Mouse (Mus musculus) kidney, embryonic 16.5 days (tissue): ENCODE measurements around the gene Bcl11a. TPM values are rescaled to one million over a fixed set of nuclear protein-coding genes. Genes with fewer than 3 reads are reported as not detected.

Experiments
- ATAC-seq: fragments of 200-750 bp; cut with Nextera tagmentation; 2 replicates; pipeline ENCODE4 v1.8.0; 2017; ENCODE audit warnings: moderate TSS enrichment; ENCODE audit not compliant: low FRiP score, low TSS enrichment
- H3K27ac ChIP-seq: fragments of 300-500 bp; sonication (generic); 2 replicates; pipeline ENCODE4 v1.5.1; 2014; ENCODE audit warnings: low read length
- H3K27me3 ChIP-seq: fragments of 300-500 bp; sonication (generic); 2 replicates; pipeline ENCODE4 v1.6.1; 2014; ENCODE audit warnings: low read length, control low read depth, mixed read lengths; ENCODE audit not compliant: insufficient read depth
- H3K36me3 ChIP-seq: fragments of 300-500 bp; sonication (generic); 2 replicates; pipeline ENCODE4 v1.6.1; 2014; ENCODE audit warnings: low read length, control low read depth, mixed read lengths; ENCODE audit not compliant: insufficient read depth
- H3K4me1 ChIP-seq: fragments of 300-500 bp; sonication (generic); 2 replicates; pipeline ENCODE4 v1.6.1; 2014; ENCODE audit warnings: low read length, control low read depth, mixed read lengths; ENCODE audit not compliant: insufficient read depth
- H3K4me2 ChIP-seq: fragments of 300-500 bp; sonication (generic); replicated peaks from 2 replicates; pipeline ENCODE4 v1.6.1; 2014; ENCODE audit warnings: low read depth, low read length
- H3K4me3 ChIP-seq: fragments of 300-500 bp; sonication (generic); 2 replicates; pipeline ENCODE4 v1.5.1; 2014; ENCODE audit warnings: mild to moderate bottlenecking, low read length
- H3K9ac ChIP-seq: fragments of 300-500 bp; sonication (generic); replicated peaks from 2 replicates; pipeline ENCODE4 v1.6.1; 2014; ENCODE audit warnings: low read length
- H3K9me3 ChIP-seq: fragments of 300-500 bp; sonication (generic); 2 replicates; pipeline ENCODE4 v1.6.1; 2016; ENCODE audit warnings: low read length, control low read depth
- WGBS: fragments of 180-500 bp; shearing (Covaris S2); extraction: QIAGEN DNeasy Blood & Tissue Kit; methylation state at CpG from one replicate; pipeline ENCODE4 v1.1.7; 2014; 5-methylcytosine and 5-hydroxymethylcytosine counted together
- polyA plus RNA-seq: library from polyadenylated mRNA; unstranded; fragments of >200 nt; fragmentation: Nextera tagmentation; extraction: Ambion mirVana; gene quantifications from 2 replicates; pipeline ENCODE4 v1.2.1, GENCODE M21; 2015

The Bcl11a gene
- polyA plus RNA-seq, 1 experiment from 2014 or later, result 2.8 TPM

DNA sequence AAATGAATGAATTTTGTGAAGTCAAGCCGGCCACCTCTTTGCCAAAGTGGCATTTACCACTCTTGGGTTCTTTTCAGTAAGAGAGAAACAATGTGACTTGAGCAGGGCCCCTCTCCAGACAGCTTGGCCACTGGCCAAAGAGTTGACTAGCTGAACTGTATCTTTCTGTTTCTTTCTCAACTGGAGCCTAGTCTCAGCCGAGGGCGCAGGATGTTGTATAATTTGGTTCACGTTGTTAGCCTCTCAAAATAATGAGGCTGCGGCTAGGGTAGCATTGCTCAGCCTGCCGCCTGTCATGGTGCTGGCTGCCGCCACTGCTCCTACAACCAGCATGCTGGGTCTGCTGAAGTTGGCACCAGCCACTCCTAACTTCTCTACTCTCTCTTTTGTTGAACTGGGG lies 84.2 kb downstream of the Bcl11a start:
- peaks cover 3% of the 10 kb centered on the region; the same call in 1 of the 2 replicates for H3K4me1 ChIP-seq
- no peak overlapping the region for H3K27ac ChIP-seq
- H3K9me3 ChIP-seq, result no peaks in the 10 kb centered on the region
- no peak overlapping the region for H3K9ac ChIP-seq
- no peak overlapping the region for H3K4me2 ChIP-seq
- ATAC-seq, result no peak
- H3K4me3 ChIP-seq, result no peak overlapping the region
- no peaks in the 10 kb centered on the region for H3K27me3 ChIP-seq
- no peaks in the 10 kb centered on the region for H3K36me3 ChIP-seq
- WGBS, result 55% methylated on average over 7 of the region's 7 CpGs

DNA sequence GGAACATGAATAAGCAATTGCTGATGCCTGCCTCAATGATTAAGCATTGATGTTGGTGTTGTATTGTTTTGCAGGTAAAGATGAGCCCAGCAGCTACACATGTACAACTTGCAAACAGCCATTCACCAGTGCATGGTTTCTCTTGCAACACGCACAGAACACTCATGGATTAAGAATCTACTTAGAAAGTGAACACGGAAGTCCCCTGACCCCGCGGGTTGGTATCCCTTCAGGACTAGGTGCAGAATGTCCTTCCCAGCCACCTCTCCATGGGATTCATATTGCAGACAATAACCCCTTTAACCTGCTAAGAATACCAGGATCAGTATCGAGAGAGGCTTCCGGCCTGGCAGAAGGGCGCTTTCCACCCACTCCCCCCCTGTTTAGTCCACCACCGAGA lies 85.2 kb downstream of the Bcl11a start:
- H3K4me1 ChIP-seq, result peaks cover 3% of the 10 kb centered on the region; the same call in 1 of the 2 replicates
- H3K4me3 ChIP-seq, result no peak overlapping the region
- H3K36me3 ChIP-seq, result no peaks in the 10 kb centered on the region
- H3K27ac ChIP-seq, result no peak overlapping the region
- H3K27me3 ChIP-seq, result no peaks in the 10 kb centered on the region
- no peak for ATAC-seq
- H3K4me2 ChIP-seq, result no peak overlapping the region
- WGBS, result 97% methylated on average over 8 of the region's 8 CpGs
- no peak overlapping the region for H3K9ac ChIP-seq
- no peaks in the 10 kb centered on the region for H3K9me3 ChIP-seq

DNA sequence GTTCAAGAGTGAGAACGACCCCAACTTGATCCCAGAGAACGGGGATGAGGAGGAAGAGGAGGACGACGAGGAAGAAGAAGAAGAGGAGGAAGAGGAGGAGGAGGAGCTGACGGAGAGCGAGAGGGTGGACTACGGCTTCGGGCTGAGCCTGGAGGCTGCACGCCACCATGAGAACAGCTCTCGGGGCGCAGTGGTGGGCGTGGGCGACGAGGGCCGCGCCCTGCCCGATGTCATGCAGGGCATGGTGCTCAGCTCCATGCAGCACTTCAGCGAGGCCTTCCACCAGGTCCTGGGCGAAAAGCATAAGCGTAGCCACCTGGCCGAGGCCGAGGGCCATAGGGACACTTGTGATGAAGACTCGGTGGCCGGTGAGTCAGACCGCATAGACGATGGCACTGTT lies 86.2 kb downstream of the Bcl11a start:
- H3K27me3 ChIP-seq, result no peaks in the 10 kb centered on the region
- H3K9ac ChIP-seq, result no peak overlapping the region
- no peak overlapping the region for H3K4me2 ChIP-seq
- no peak for ATAC-seq
- peaks cover 3% of the 10 kb centered on the region; the same call in 1 of the 2 replicates for H3K4me1 ChIP-seq
- H3K4me3 ChIP-seq, result no peak overlapping the region
- WGBS, result 92% methylated on average over 26 of the region's 26 CpGs
- H3K36me3 ChIP-seq, result no peaks in the 10 kb centered on the region
- H3K27ac ChIP-seq, result no peak overlapping the region
- no peaks in the 10 kb centered on the region for H3K9me3 ChIP-seq

DNA sequence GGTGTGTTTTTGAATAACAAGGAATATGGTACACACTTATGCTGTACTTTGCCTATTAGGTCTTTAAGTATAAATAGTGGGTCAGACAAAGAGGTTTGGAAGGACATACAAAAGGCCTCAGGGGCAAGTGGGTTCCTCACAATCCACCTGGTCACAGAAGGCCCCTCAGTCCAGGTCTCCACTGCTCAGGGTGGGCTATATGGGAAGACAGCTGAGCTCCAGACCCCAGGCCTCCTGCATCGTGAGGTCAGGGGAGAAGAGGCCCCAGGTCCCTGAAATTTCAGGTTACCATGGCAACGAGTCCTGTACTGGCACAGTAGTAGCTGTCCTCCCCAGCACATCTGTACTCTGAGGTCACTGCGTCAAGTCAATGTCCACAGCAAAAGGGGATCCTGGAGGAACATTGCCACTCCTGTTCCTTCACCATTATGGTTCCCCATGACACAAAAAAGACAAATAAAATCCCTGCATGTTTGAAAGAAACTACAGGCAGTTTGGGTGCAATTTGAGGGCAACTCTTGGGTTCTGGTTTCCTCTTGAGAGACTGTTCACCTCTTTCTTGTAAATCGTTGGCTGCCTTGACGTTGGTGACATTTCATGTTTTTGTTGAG lies 93.9 kb downstream of the Bcl11a start:
- ATAC-seq, result no peak

DNA sequence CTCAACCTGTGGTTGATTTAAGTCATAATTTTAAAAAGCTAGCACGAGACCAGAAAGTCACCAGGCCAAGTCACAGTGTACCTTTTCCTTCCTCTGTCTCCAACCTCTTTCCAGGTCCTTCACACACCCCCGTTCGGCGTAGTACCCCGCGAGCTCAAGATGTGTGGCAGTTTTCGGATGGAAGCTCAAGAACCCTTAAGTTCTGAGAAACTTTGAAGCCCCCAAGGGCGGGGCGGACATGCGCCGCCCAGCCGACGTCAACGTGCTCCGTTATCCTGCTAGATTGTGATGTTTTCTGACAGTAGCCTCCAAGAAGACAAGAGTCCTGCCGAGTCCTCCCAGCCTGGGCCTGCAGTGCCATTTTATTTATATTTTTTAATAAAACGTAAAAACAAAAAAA lies 94.7 kb downstream of the Bcl11a start:
- no peak overlapping the region for H3K4me3 ChIP-seq
- WGBS, result 93% methylated on average over 17 of the region's 17 CpGs
- no peaks in the 10 kb centered on the region for H3K36me3 ChIP-seq
- no peaks in the 10 kb centered on the region for H3K9me3 ChIP-seq
- H3K4me2 ChIP-seq, result no peak overlapping the region
- H3K4me1 ChIP-seq, result no peaks in the 10 kb centered on the region
- H3K27ac ChIP-seq, result no peak overlapping the region
- no peak overlapping the region for H3K9ac ChIP-seq
- no peak for ATAC-seq
- no peaks in the 10 kb centered on the region for H3K27me3 ChIP-seq

More for the DNA sequence above, 93.9 kb downstream of the Bcl11a start:
- Histone ChIP-seq H3K27me3 (no peaks in the 10 kb centered on the region), H3K4me2 (no peak overlapping the region), H3K9ac (no peak overlapping the region), H3K4me1 (no peaks in the 10 kb centered on the region), H3K36me3 (no peaks in the 10 kb centered on the region), H3K27ac (no peak overlapping the region), H3K9me3 (no peaks in the 10 kb centered on the region), H3K4me3 (no peak overlapping the region)
- WGBS, result 64% methylated on average over 5 of the region's 5 CpGs

DNA sequence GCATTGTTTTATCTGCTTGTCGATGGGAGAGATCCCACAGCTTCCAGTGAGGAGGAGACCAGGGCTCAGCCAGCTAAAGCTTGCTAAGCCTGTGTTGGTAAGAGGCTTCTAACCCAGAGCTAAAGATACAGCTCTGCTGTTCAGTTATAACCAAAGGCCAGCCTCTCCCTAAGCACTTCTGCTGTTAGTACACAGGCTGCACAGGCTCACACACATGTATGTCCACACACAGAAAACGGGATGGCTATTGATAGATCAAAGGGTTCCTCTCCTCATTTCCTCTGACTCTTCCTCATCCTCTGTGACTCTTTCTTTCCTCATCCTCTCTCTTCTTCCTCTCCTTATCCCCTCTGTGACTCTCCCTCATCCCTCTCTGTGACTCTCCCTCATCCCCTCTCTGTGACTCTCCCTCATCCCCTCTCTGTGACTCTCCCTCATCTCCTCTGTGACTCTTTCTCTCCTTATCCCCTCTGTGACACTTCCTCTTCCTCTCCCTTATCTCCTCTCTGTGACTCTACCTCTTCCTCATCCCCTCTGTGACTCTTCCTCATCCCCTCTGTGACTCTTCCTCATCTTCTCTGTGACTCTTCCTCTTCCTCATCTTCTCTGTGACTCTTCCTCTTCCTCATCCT lies 96.4 kb downstream of the Bcl11a start:
- Histone ChIP-seq H3K27ac (no peak overlapping the region), H3K9ac (no peak overlapping the region), H3K4me2 (no peak overlapping the region), H3K27me3 (no peaks in the 10 kb centered on the region), H3K36me3 (no peaks in the 10 kb centered on the region), H3K4me3 (no peak overlapping the region), H3K9me3 (no peaks in the 10 kb centered on the region), H3K4me1 (no peaks in the 10 kb centered on the region)
- no peak for ATAC-seq
- WGBS, result 76% methylated on average over 2 of the region's 2 CpGs

DNA sequence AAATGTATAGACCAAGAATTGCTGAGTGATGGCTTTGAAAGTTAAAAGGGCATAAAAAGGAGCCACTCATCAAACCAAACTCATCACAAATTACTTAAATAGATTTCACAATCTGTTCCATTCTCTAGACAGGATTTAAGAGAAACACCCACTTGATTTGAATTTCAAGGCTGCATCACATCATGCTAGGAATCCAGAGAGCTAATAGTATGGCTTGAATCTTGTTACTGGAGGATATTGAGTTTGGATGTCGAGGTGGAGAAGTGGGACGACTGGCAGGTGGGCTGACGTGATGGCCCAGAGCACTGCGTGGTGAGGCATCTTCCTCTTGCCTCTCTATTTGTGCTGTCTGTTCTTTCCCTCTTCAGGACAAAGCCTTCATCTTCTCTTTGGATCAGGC lies 99.6 kb downstream of the Bcl11a start:
- Histone ChIP-seq H3K27ac (no peak overlapping the region), H3K4me3 (no peak overlapping the region), H3K4me1 (no peaks in the 10 kb centered on the region), H3K27me3 (no peaks in the 10 kb centered on the region), H3K9ac (no peak overlapping the region), H3K9me3 (no peaks in the 10 kb centered on the region), H3K4me2 (no peak overlapping the region), H3K36me3 (no peaks in the 10 kb centered on the region)
- 96% methylated on average over 4 of the region's 4 CpGs for WGBS
- no peak for ATAC-seq

DNA sequence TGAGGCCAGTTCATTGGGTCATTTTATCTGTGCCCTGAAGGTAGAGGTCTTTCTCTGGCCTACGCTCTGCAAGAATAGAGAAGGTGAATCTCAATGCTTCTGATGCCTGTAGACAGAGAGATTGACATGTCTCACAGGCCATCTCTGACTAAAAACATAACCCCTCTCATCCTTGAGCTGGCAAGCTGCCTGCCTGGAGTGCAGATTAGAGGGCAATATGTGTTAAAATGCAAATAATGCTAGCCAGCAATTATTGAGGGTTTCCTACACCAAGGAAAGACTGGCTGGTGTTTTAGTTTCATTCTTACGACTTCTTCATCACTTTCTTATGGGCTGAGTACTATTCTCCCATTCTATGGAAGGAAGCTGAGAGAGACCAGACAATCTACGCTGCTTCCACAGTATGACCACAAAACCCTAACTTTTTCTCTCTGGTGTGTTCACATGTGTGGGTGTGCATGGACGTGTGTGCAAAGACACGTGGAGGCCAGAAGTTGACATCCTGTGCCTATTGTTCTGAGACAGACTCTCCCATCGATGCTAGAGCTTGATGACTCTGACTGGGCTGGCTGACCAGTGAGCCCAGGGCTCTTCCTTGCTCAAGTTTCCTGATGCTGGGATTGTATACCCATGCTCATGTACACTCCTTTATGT lies 101.1 kb downstream of the Bcl11a start:
- Histone ChIP-seq H3K9me3 (no peaks in the 10 kb centered on the region), H3K4me1 (no peaks in the 10 kb centered on the region), H3K27ac (no peak overlapping the region), H3K9ac (no peak overlapping the region), H3K27me3 (0 out of 2 replicates have a peak, but pooled peaks cover 3% of the 10 kb centered on the region), H3K36me3 (no peaks in the 10 kb centered on the region), H3K4me2 (no peak overlapping the region), H3K4me3 (no peak overlapping the region)
- 85% methylated on average over 6 of the region's 6 CpGs for WGBS
- no peak for ATAC-seq

DNA sequence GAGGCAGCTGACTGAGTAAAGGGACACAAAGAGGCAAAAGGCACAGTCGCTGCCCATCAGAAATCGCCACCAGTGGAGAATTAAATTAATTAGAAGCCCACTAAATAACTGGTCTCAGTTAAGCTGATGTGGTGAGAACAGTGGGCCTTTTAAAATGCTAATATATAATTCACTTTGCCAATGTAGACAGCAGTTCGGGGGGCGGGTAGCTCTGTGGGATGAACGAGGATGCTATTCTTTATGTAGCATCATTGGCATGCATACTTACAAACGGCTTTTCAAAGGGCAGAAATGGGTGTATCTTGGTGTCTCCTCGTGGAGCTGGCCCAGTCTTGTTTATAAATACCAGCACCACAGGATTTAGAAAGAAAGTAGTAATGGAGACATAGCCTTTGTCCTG lies 102.2 kb downstream of the Bcl11a start:
- WGBS, result 76% methylated on average over 7 of the region's 7 CpGs
- no peak for ATAC-seq

DNA sequence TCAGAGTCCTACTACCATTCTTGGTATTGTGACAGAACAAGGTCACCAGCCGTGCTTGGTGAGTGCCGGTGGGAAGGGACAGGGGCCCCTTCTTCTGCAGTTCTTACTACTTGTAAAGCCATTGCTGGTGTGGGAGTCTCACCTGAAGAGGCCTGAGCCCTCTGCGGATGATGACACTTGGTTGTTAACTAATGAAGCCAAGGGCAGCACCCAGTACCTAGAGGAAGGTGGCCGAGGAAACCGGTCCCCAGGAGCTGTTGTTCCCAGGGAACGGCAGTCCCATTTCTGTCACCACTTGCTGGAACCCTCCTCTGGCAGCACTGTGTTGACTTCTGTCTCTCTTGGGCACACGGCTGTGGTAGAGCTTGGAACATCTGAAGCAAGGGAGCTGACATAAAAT lies 105.6 kb downstream of the Bcl11a start:
- H3K4me3 ChIP-seq, result no peak overlapping the region
- no peak overlapping the region for H3K27ac ChIP-seq
- H3K4me2 ChIP-seq, result no peak overlapping the region
- H3K9me3 ChIP-seq, result no peaks in the 10 kb centered on the region
- no peak for ATAC-seq
- H3K9ac ChIP-seq, result no peak overlapping the region
- no peaks in the 10 kb centered on the region for H3K4me1 ChIP-seq
- no peaks in the 10 kb centered on the region for H3K36me3 ChIP-seq
- peaks cover 10% of the 10 kb centered on the region; the same call in 1 of the 2 replicates for H3K27me3 ChIP-seq
- 88% methylated on average over 7 of the region's 7 CpGs for WGBS

More for the DNA sequence above, 102.2 kb downstream of the Bcl11a start:
- Histone ChIP-seq H3K36me3 (no peaks in the 10 kb centered on the region), H3K9me3 (no peaks in the 10 kb centered on the region), H3K27ac (no peak overlapping the region), H3K4me1 (no peaks in the 10 kb centered on the region), H3K4me2 (no peak overlapping the region), H3K9ac (no peak overlapping the region), H3K27me3 (peaks cover 3% of the 10 kb centered on the region; the same call in 1 of the 2 replicates), H3K4me3 (no peak overlapping the region)
